Mouse (Mus musculus): Measurements from ENCODE around the gene Chil1. TPM values are rescaled to one million over a fixed set of nuclear protein-coding genes. Genes with fewer than 3 reads are reported as not detected.

Chil1 gene
- polyA plus RNA-seq, 1 experiment: 0.10 TPM

- DNase-seq (ENCODE audit: low spot score): no peak
Measured at GRCm38 (mm10) chr1:134205296-134206018, 23.5 kb downstream of the Chil1 start.

GRCm38 (mm10) chr1:134206085-134206484 is 24.1 kb downstream of the Chil1 start:
- DNase-seq (ENCODE audit: low spot score): no peak

GRCm38 (mm10) chr1:134210179-134210755 is 28.3 kb downstream of the Chil1 start:
- no peak for DNase-seq (ENCODE audit: low spot score)

- no peak for DNase-seq (ENCODE audit: low spot score)
Measured at GRCm38 (mm10) chr1:134211043-134211442, 29.1 kb downstream of the Chil1 start.

- DNase-seq (ENCODE audit: low spot score): no peak
Measured at GRCm38 (mm10) chr1:134211631-134212030, 29.7 kb downstream of the Chil1 start.

- no peak for DNase-seq (ENCODE audit: low spot score)
Measured at GRCm38 (mm10) chr1:134212351-134212750, 30.4 kb downstream of the Chil1 start.

GRCm38 (mm10) chr1:134213405-134213804 is 31.4 kb downstream of the Chil1 start:
- DNase-seq (ENCODE audit: low spot score): no peak

- DNase-seq (ENCODE audit: low spot score): no peak
Measured at GRCm38 (mm10) chr1:134215059-134215458, 33.1 kb downstream of the Chil1 start.

GRCm38 (mm10) chr1:134215751-134216628 is 34.0 kb downstream of the Chil1 start:
- no peak for DNase-seq (ENCODE audit: low spot score)

- no peak for DNase-seq (ENCODE audit: low spot score)
Measured at GRCm38 (mm10) chr1:134216629-134216971, 34.6 kb downstream of the Chil1 start.

GRCm38 (mm10) chr1:134217028-134217481 is 35.1 kb downstream of the Chil1 start:
- no peak for DNase-seq (ENCODE audit: low spot score)

GRCm38 (mm10) chr1:134217942-134218341 is 36.0 kb downstream of the Chil1 start:
- no peak for DNase-seq (ENCODE audit: low spot score)

- DNase-seq (ENCODE audit: low spot score): no peak
Measured at GRCm38 (mm10) chr1:134219608-134220007, 37.6 kb downstream of the Chil1 start.

GRCm38 (mm10) chr1:134221172-134221571 is 39.2 kb downstream of the Chil1 start:
- no peak for DNase-seq (ENCODE audit: low spot score)

GRCm38 (mm10) chr1:134222122-134223055 is 40.4 kb downstream of the Chil1 start:
- DNase-seq (ENCODE audit: low spot score): no peak

- no peak for DNase-seq (ENCODE audit: low spot score)
Measured at GRCm38 (mm10) chr1:134224649-134225227, 42.8 kb downstream of the Chil1 start.

- no peak for DNase-seq (ENCODE audit: low spot score)
Measured at GRCm38 (mm10) chr1:134225375-134225774, 43.4 kb downstream of the Chil1 start.

- no peak for DNase-seq (ENCODE audit: low spot score)
Measured at GRCm38 (mm10) chr1:134226739-134227138, 44.8 kb downstream of the Chil1 start.

- DNase-seq (ENCODE audit: low spot score): no peak
Measured at GRCm38 (mm10) chr1:134229806-134230575, 48.0 kb downstream of the Chil1 start.

GRCm38 (mm10) chr1:134230638-134231228 is 48.8 kb downstream of the Chil1 start:
- no peak for DNase-seq (ENCODE audit: low spot score)

Data from urinary bladder, adult 2 months (tissue).